Mouse (Mus musculus) splenic B cell, adult 2 months (primary cell): ENCODE data around the gene Zfp831.
A peak's percentile ranks its signal among the peaks of the same experiment; 100 is the strongest.

Source experiments
- DNase-seq: peaks from one replicate; pipeline ENCODE4 v3.0.0-alpha.2; 2011; ENCODE audit warnings: low read depth, low spot score
- H3K27me3 ChIP-seq: 2 replicates; pipeline ENCODE4 v1.6.1; 2012; ENCODE audit warnings: mild to moderate bottlenecking, low read length, moderate library complexity, mixed read lengths; ENCODE audit not compliant: control insufficient read depth, poor library complexity, insufficient read depth, severe bottlenecking
- H3K36me3 ChIP-seq: 2 replicates; pipeline ENCODE4 v1.6.1; 2012; ENCODE audit warnings: mild to moderate bottlenecking, low read length, moderate library complexity, mixed read lengths; ENCODE audit not compliant: control insufficient read depth, poor library complexity, insufficient read depth, severe bottlenecking

Gene Zfp831

GRCm38 (mm10) chr2:174643448-174644144 lies at the start of gene Zfp831:
TSS of gene Zfp831 (plus strand) at chr2:174643534.
- Histone ChIP-seq H3K36me3 (peaks cover 18% of the 10 kb centered on the region), H3K27me3 (no peaks in the 10 kb centered on the region)
- DNase-seq, result no peak

- DNase-seq, result no peak
- H3K36me3 ChIP-seq, result no peaks in the 10 kb centered on the region
- no peaks in the 10 kb centered on the region for H3K27me3 ChIP-seq
Observed at GRCm38 (mm10) chr2:174594965-174595364, 48.4 kb upstream of the Zfp831 start.

GRCm38 (mm10) chr2:174595611-174596010 lies 47.7 kb upstream of the Zfp831 start:
- no peak for DNase-seq
- no peaks in the 10 kb centered on the region for H3K36me3 ChIP-seq

GRCm38 (mm10) chr2:174596457-174596856 lies 46.9 kb upstream of the Zfp831 start:
- no peak for DNase-seq
- H3K27me3 ChIP-seq, result no peaks in the 10 kb centered on the region
- no peaks in the 10 kb centered on the region for H3K36me3 ChIP-seq

More at GRCm38 (mm10) chr2:174595611-174596010, 47.7 kb upstream of the Zfp831 start:
- no peaks in the 10 kb centered on the region for H3K27me3 ChIP-seq

GRCm38 (mm10) chr2:174598451-174598850 lies 44.9 kb upstream of the Zfp831 start:
- Histone ChIP-seq H3K36me3 (no peaks in the 10 kb centered on the region), H3K27me3 (no peaks in the 10 kb centered on the region)
- peak; percentile 49 for DNase-seq

GRCm38 (mm10) chr2:174599071-174599635 lies 44.2 kb upstream of the Zfp831 start:
- DNase-seq, result no peak
- no peaks in the 10 kb centered on the region for H3K27me3 ChIP-seq
- H3K36me3 ChIP-seq, result no peaks in the 10 kb centered on the region

- H3K27me3 ChIP-seq, result no peaks in the 10 kb centered on the region
- DNase-seq, result no peak
Observed at GRCm38 (mm10) chr2:174599853-174600271, 43.5 kb upstream of the Zfp831 start.

GRCm38 (mm10) chr2:174601938-174602685 lies 41.2 kb upstream of the Zfp831 start:
- peak; percentile 88 for DNase-seq
- Histone ChIP-seq H3K27me3 (no peaks in the 10 kb centered on the region), H3K36me3 (no peaks in the 10 kb centered on the region)

More at GRCm38 (mm10) chr2:174599853-174600271, 43.5 kb upstream of the Zfp831 start:
- H3K36me3 ChIP-seq, result no peaks in the 10 kb centered on the region

GRCm38 (mm10) chr2:174603321-174603720 lies 40.0 kb upstream of the Zfp831 start:
- H3K27me3 ChIP-seq, result no peaks in the 10 kb centered on the region
- DNase-seq, result no peak

GRCm38 (mm10) chr2:174605020-174605419 lies 38.3 kb upstream of the Zfp831 start:
- DNase-seq, result no peak
- no peaks in the 10 kb centered on the region for H3K27me3 ChIP-seq
- peaks cover 5% of the 10 kb centered on the region; the same call in 1 of the 2 replicates for H3K36me3 ChIP-seq

More at GRCm38 (mm10) chr2:174603321-174603720, 40.0 kb upstream of the Zfp831 start:
- peaks cover 5% of the 10 kb centered on the region; the same call in 1 of the 2 replicates for H3K36me3 ChIP-seq

- Histone ChIP-seq H3K27me3 (no peaks in the 10 kb centered on the region), H3K36me3 (peaks cover 5% of the 10 kb centered on the region; the same call in 1 of the 2 replicates)
- no peak for DNase-seq
Observed at GRCm38 (mm10) chr2:174605442-174606087, 37.8 kb upstream of the Zfp831 start.

- Histone ChIP-seq H3K36me3 (peaks cover 5% of the 10 kb centered on the region; the same call in 1 of the 2 replicates), H3K27me3 (no peaks in the 10 kb centered on the region)
- no peak for DNase-seq
Observed at GRCm38 (mm10) chr2:174606376-174606775, 37.0 kb upstream of the Zfp831 start.

- Histone ChIP-seq H3K27me3 (no peaks in the 10 kb centered on the region), H3K36me3 (peaks cover 5% of the 10 kb centered on the region; the same call in 1 of the 2 replicates)
- no peak for DNase-seq
Observed at GRCm38 (mm10) chr2:174609892-174610291, 33.4 kb upstream of the Zfp831 start.

- no peaks in the 10 kb centered on the region for H3K27me3 ChIP-seq
- peak; percentile 11 for DNase-seq
- H3K36me3 ChIP-seq, result peaks cover 5% of the 10 kb centered on the region; the same call in 1 of the 2 replicates
Observed at GRCm38 (mm10) chr2:174612386-174613063, 30.8 kb upstream of the Zfp831 start.
